Mouse (Mus musculus) MEL (cell line): ENCODE results near the gene Uba5. TPM values are rescaled to one million over a fixed set of nuclear protein-coding genes. Genes with fewer than 3 reads are reported as not detected.

ENCODE experiments used
- DNase-seq: peaks from one replicate; pipeline ENCODE4 v3.0.0; 2011; ENCODE audit warnings: low read depth, low spot score
- H3K27ac ChIP-seq: 2 replicates; pipeline ENCODE4 v1.5.1; 2012; ENCODE audit warnings: low read depth, mild to moderate bottlenecking, control low read depth, low read length, moderate library complexity; ENCODE audit not compliant: control insufficient read depth
- H3K27me3 ChIP-seq, 2 experiments: fragments of 150-350 bp in 1 of 2; sonication (generic) in 1 of 2; 2 replicates each; pipeline ENCODE4 v1.6.1; 2012; ENCODE audit warnings: low read length in 2 of 2, mild to moderate bottlenecking in 2 of 2, improper control_type of control experiment in 1 of 2, moderate library complexity in 1 of 2; ENCODE audit not compliant: insufficient read depth in 2 of 2, control insufficient read depth in 1 of 2
- H3K36me3 ChIP-seq, 2 experiments: 2 replicates each; pipeline ENCODE4 v1.6.1; 2012 to 2014; ENCODE audit warnings: low read length in 2 of 2, improper control_type of control experiment in 1 of 2, inconsistent platforms in 1 of 2, mild to moderate bottlenecking in 1 of 2; ENCODE audit not compliant: insufficient read depth in 2 of 2, control insufficient read depth in 1 of 2
- H3K4me1 ChIP-seq, 2 experiments: fragments of 150-350 bp in 1 of 2; sonication (generic) in 1 of 2; 2 replicates each; pipeline ENCODE4 v1.6.1; 2012; ENCODE audit warnings: low read length in 2 of 2, improper control_type of control experiment in 1 of 2, mild to moderate bottlenecking in 1 of 2; ENCODE audit not compliant: insufficient read depth in 2 of 2, control insufficient read depth in 1 of 2
- H3K4me3 ChIP-seq, 2 experiments: fragments of 150-350 bp in 1 of 2; sonication (generic) in 1 of 2; 2 replicates each; pipeline ENCODE4 v1.5.1; 2012; ENCODE audit warnings: low read depth in 2 of 2, low read length in 2 of 2, mild to moderate bottlenecking in 2 of 2, moderate library complexity in 2 of 2, control low read depth in 1 of 2, improper control_type of control experiment in 1 of 2; ENCODE audit not compliant: control insufficient read depth in 1 of 2, insufficient read depth in 1 of 2
- H3K79me2 ChIP-seq: 2 replicates; pipeline ENCODE4 v1.6.1; 2012; ENCODE audit warnings: mild to moderate bottlenecking, low read length, moderate library complexity; ENCODE audit not compliant: control insufficient read depth, poor library complexity, insufficient read depth
- H3K9ac ChIP-seq: 2 replicates; pipeline ENCODE4 v1.6.1; 2012; ENCODE audit warnings: low read depth, mild to moderate bottlenecking, control low read depth, low read length, moderate library complexity; ENCODE audit not compliant: control insufficient read depth, poor library complexity, severe bottlenecking
- H3K9me3 ChIP-seq: fragments of 150-350 bp; sonication (generic); replicated peaks from 2 replicates; pipeline ENCODE4 v1.6.1; 2012; ENCODE audit warnings: mild to moderate bottlenecking, low read length, improper control_type of control experiment, moderate library complexity; ENCODE audit not compliant: insufficient read depth
- BHLHE40 ChIP-seq: IDR thresholded peaks from 2 replicates; pipeline ENCODE4 v1.6.1; 2012; ENCODE audit warnings: low read depth, mild to moderate bottlenecking, inconsistent platforms, low read length, improper control_type of control experiment, borderline replicate concordance
- CHD1 ChIP-seq: IDR thresholded peaks from 2 replicates; pipeline ENCODE4 v1.6.1; 2012; ENCODE audit warnings: low read depth, mild to moderate bottlenecking, inconsistent platforms, low read length, improper control_type of control experiment
- E2F4 ChIP-seq: IDR thresholded peaks from 2 replicates; pipeline ENCODE4 v1.6.1; 2011; ENCODE audit warnings: low read depth, low read length, improper control_type of control experiment, borderline replicate concordance
- ELF1 ChIP-seq: IDR thresholded peaks from 2 replicates; pipeline ENCODE4 v1.6.1; 2014; ENCODE audit warnings: low read depth, mild to moderate bottlenecking, inconsistent platforms, low read length, improper control_type of control experiment, moderate library complexity
- EP300 ChIP-seq, 2 experiments: IDR thresholded peaks; 2 replicates each; pipeline ENCODE4 v1.6.1; 2011; ENCODE audit warnings: improper control_type of control experiment in 2 of 2, low read length in 2 of 2, low read depth in 1 of 2, mild to moderate bottlenecking in 1 of 2
- ETS1 ChIP-seq: IDR thresholded peaks from 2 replicates; pipeline ENCODE4 v1.6.1; 2012; ENCODE audit warnings: low read depth, mild to moderate bottlenecking, inconsistent platforms, low read length, improper control_type of control experiment, moderate library complexity
- GABPA ChIP-seq: IDR thresholded peaks from 2 replicates; pipeline ENCODE4 v1.6.1; 2012; ENCODE audit warnings: low read depth, mild to moderate bottlenecking, inconsistent platforms, low read length, improper control_type of control experiment, moderate library complexity
- GATA1 ChIP-seq: IDR thresholded peaks from 2 replicates; pipeline ENCODE4 v1.6.1; 2011; ENCODE audit warnings: low read depth, low read length, improper control_type of control experiment
- JUND ChIP-seq: IDR thresholded peaks from 2 replicates; pipeline ENCODE4 v1.6.1; 2011; ENCODE audit warnings: low read depth, mild to moderate bottlenecking, improper control_type of control experiment, low read length
- KAT2A ChIP-seq: conservative IDR thresholded peaks from 2 replicates; pipeline ENCODE4 v1.6.1; 2012; ENCODE audit warnings: low read depth, low read length, improper control_type of control experiment, inconsistent platforms
- MAFK ChIP-seq: IDR thresholded peaks from 2 replicates; pipeline ENCODE4 v1.6.1; 2011; ENCODE audit warnings: low read depth, mild to moderate bottlenecking, low read length, improper control_type of control experiment, borderline replicate concordance
- MAX ChIP-seq: IDR thresholded peaks from 2 replicates; pipeline ENCODE4 v1.6.1; 2011; ENCODE audit warnings: low read length, improper control_type of control experiment
- MEF2A ChIP-seq: IDR thresholded peaks from 2 replicates; pipeline ENCODE4 v1.6.1; 2014; ENCODE audit warnings: low read depth, mild to moderate bottlenecking, inconsistent platforms, low read length, improper control_type of control experiment; ENCODE audit not compliant: poor library complexity, insufficient replicate concordance, severe bottlenecking; ENCODE audit errors: extremely low read depth
- MXI1 ChIP-seq: IDR thresholded peaks from 2 replicates; pipeline ENCODE4 v1.6.1; 2011; ENCODE audit warnings: mild to moderate bottlenecking, low read depth, low read length, improper control_type of control experiment
- NELFE ChIP-seq: IDR thresholded peaks from 2 replicates; pipeline ENCODE4 v1.6.1; 2011; ENCODE audit warnings: low read depth, low read length, improper control_type of control experiment
- NRF1 ChIP-seq: IDR thresholded peaks from 2 replicates; pipeline ENCODE4 v1.6.1; 2014; ENCODE audit warnings: low read depth, mild to moderate bottlenecking, inconsistent platforms, low read length, improper control_type of control experiment, moderate library complexity; ENCODE audit not compliant: poor library complexity, insufficient read depth, severe bottlenecking
- POLR2A ChIP-seq, 2 experiments: IDR thresholded peaks; 2 replicates each; pipeline ENCODE4 v1.6.1; 2011 to 2012; ENCODE audit warnings: low read length in 2 of 2, mild to moderate bottlenecking in 2 of 2, control low read depth in 1 of 2, improper control_type of control experiment in 1 of 2, low read depth in 1 of 2, moderate library complexity in 1 of 2; ENCODE audit not compliant: control insufficient read depth in 1 of 2, insufficient read depth in 1 of 2, poor library complexity in 1 of 2
- RAD21 ChIP-seq: IDR thresholded peaks from 2 replicates; pipeline ENCODE4 v1.6.1; 2011; ENCODE audit warnings: mild to moderate bottlenecking, low read depth, low read length, improper control_type of control experiment
- SMC3 ChIP-seq: IDR thresholded peaks from 2 replicates; pipeline ENCODE4 v1.6.1; 2011; ENCODE audit warnings: low read depth, low read length, improper control_type of control experiment
- TAL1 ChIP-seq: IDR thresholded peaks from 2 replicates; pipeline ENCODE4 v1.6.1; 2012; ENCODE audit warnings: mild to moderate bottlenecking, inconsistent platforms, low read length, moderate library complexity, mixed read lengths
- TBP ChIP-seq: IDR thresholded peaks from 2 replicates; pipeline ENCODE4 v1.8.0; 2011; ENCODE audit warnings: low read depth, low read length, improper control_type of control experiment
- UBTF ChIP-seq: IDR thresholded peaks from 2 replicates; pipeline ENCODE4 v1.6.1; 2012; ENCODE audit warnings: low read depth, mild to moderate bottlenecking, inconsistent platforms, low read length, improper control_type of control experiment, moderate library complexity, borderline replicate concordance; ENCODE audit not compliant: insufficient read depth
- USF1 ChIP-seq: IDR thresholded peaks from 2 replicates; pipeline ENCODE4 v1.6.1; 2014; ENCODE audit warnings: low read depth, mild to moderate bottlenecking, inconsistent platforms, low read length, improper control_type of control experiment, moderate library complexity
- ZC3H11A ChIP-seq: IDR thresholded peaks from 2 replicates; pipeline ENCODE4 v1.6.1; 2012; ENCODE audit warnings: low read depth, mild to moderate bottlenecking, inconsistent platforms, low read length, improper control_type of control experiment
- ZKSCAN1 ChIP-seq: IDR thresholded peaks from 2 replicates; pipeline ENCODE4 v1.6.1; 2012; ENCODE audit warnings: low read depth, mild to moderate bottlenecking, inconsistent platforms, low read length, improper control_type of control experiment, moderate library complexity
- polyA plus RNA-seq, 2 experiments: library from polyadenylated mRNA; stranded (reverse) in 1 of 2; unstranded in 1 of 2; fragments of >175 nt in 1 of 2; fragments of >200 nt in 1 of 2; gene quantifications; 2 replicates each; pipeline versions ENCODE4 v1.2.1 to v1.2.4; 2012; ENCODE audit warnings: low replicate concordance in 2 of 2, low read depth in 1 of 2; ENCODE audit not compliant: insufficient read length in 2 of 2, insufficient read depth in 1 of 2, missing spikeins in 1 of 2
- total RNA-seq: library from RNA; depleted of rRNA; stranded (reverse); fragments of 300-350 nt; gene quantifications from 2 replicates; pipeline ENCODE4 v1.2.3, GENCODE M21; 2012

The Uba5 gene
- total and polyA plus RNA-seq, 3 experiments = 30.8 to 35.5 TPM; not detected in 1

- Histone ChIP-seq H3K9me3 (no peaks in the 10 kb centered on the region), H3K27me3 (no peaks in the 10 kb centered on the region), H3K36me3 (no peaks in the 10 kb centered on the region), H3K4me3 (no peak overlapping the region), H3K79me2 (no peaks in the 10 kb centered on the region), H3K9ac (no peak overlapping the region), H3K4me1 (no peaks in the 10 kb centered on the region), H3K27ac (no peak overlapping the region)
- no peak for TF ChIP-seq TAL1
- no peak for TF ChIP-seq MXI1
- TF ChIP-seq SMC3 = no peak
- TF ChIP-seq UBTF = no peak
- no peak for TF ChIP-seq KAT2A
- no peak for TF ChIP-seq USF1
- no peak for TF ChIP-seq GABPA
- TF ChIP-seq MAFK = no peak
- TF ChIP-seq POLR2A (IDR thresholded peaks at IDR 0.05; ENCODE audit: control insufficient read depth in 1 of 2, insufficient read depth in 1 of 2, low read depth in 1 of 2, low read length in 2 of 2, poor library complexity in 1 of 2) = no peak
- no peak for TF ChIP-seq NELFE
- no peak for TF ChIP-seq E2F4
- no peak for TF ChIP-seq ELF1
- no peak for TF ChIP-seq ETS1
- no peak for TF ChIP-seq CHD1
- no peak for TF ChIP-seq ZKSCAN1
- no peak for DNase-seq
Observed at GRCm38 (mm10) chr9:104034231-104034630, 28.7 kb downstream of the Uba5 start.

GRCm38 (mm10) chr9:104029861-104030260 lies 33.1 kb downstream of the Uba5 start:
- Histone ChIP-seq H3K4me3 (no peak overlapping the region), H3K27ac (no peak overlapping the region), H3K4me1 (no peaks in the 10 kb centered on the region)

More at GRCm38 (mm10) chr9:104029861-104030260, 33.1 kb downstream of the Uba5 start:
- TF ChIP-seq ZC3H11A = no peak
- TF ChIP-seq CHD1 = no peak
- TF ChIP-seq MAX = no peak
- no peak for TF ChIP-seq NELFE
- no peak for TF ChIP-seq EP300 (IDR thresholded peaks at IDR 0.05; ENCODE audit: low read depth in 1 of 2, low read length in 2 of 2)
- TF ChIP-seq KAT2A = no peak
- TF ChIP-seq MAFK = no peak
- TF ChIP-seq GATA1 = no peak
- no peak for TF ChIP-seq MEF2A
- no peak for TF ChIP-seq USF1
- TF ChIP-seq JUND = no peak
- TF ChIP-seq NRF1 = no peak
- no peak for TF ChIP-seq RAD21
- no peak for TF ChIP-seq BHLHE40
- TF ChIP-seq TBP = no peak
- no peak for TF ChIP-seq ETS1
- no peaks in the 10 kb centered on the region for H3K9me3 ChIP-seq
- no peak for DNase-seq
- H3K27me3 ChIP-seq = no peaks in the 10 kb centered on the region
- no peaks in the 10 kb centered on the region for H3K36me3 ChIP-seq
- no peak overlapping the region for H3K9ac ChIP-seq
- H3K79me2 ChIP-seq = no peaks in the 10 kb centered on the region
